Mouse (Mus musculus): Measurements from ENCODE around the gene Pilrb1. TPM values are rescaled to one million over a fixed set of nuclear protein-coding genes. Genes with fewer than 3 reads are reported as not detected.

Pilrb1 gene
- polyA plus RNA-seq, 1 experiment from 2014 or later = not detected

DNA sequence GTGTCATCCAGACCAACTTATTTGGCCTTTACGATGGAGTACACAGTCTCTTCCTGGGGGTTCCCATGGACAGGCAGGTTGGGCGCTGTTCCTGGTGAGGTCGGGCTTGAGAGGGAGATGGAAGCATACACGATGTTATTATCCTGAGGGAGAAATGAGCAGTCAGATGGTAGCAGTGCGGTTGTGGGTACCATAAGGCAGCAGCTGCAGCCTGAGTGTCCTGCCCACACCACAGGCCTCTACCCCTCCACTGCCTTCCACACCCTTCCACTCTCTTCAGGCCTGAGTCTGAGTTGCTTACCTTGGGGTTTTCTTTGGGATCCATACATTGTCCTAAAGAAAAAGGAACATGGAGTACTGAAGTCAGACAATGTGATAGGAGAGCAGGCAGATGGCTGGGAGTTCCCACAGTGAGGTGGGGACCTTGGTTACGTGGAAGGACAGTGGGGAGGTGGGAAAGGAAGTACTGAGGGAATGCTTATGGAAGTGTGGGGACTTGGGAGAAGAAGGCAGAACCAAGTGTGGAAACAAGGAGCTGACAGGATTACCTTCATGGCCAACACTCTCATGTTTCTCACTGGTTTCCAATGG, 34.4 kb downstream of the Pilrb1 start:
- 86% methylated on average over 6 of the region's 6 CpGs for WGBS
- H3K27me3 ChIP-seq (ENCODE audit: poor library complexity, severe bottlenecking) = no peaks in the 10 kb centered on the region
- no peak for DNase-seq (ENCODE audit: extremely low spot score, low spot score)

DNA sequence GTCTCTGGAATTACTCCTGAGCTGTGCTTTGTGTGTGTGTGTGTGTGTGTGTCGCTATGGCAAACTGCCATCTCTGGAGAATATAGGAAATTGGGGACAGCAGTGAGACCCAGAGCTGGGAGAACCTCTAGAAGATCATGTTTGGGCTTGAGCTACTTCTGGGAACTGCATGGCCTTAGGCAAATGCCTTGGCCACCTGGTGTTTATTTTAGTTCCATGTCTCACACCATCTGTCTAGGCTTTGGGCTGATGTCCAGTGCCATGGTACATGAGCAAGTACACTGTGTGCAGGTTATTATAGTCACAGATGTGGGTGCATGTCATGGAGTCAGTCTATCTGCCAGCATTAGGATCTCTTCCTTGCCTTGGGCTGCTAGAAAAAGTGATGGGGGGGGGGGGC, 35.3 kb downstream of the Pilrb1 start:
- DNase-seq (ENCODE audit: extremely low spot score, low spot score) = no peak
- Histone ChIP-seq H3K27me3 (ENCODE audit: poor library complexity, severe bottlenecking) (no peaks in the 10 kb centered on the region), H3K9me3 (no peaks in the 10 kb centered on the region), H3K4me1 (no peaks in the 10 kb centered on the region), H3K36me3 (replicated peaks) (no peaks in the 10 kb centered on the region), H3K4me3 (no peak overlapping the region), H3K27ac (no peak overlapping the region)
- WGBS = 78% methylated on average over 1 of the region's 1 CpGs

More for the DNA sequence above, 34.4 kb downstream of the Pilrb1 start:
- H3K4me3 ChIP-seq = no peak overlapping the region
- H3K36me3 ChIP-seq (replicated peaks) = no peaks in the 10 kb centered on the region
- no peaks in the 10 kb centered on the region for H3K4me1 ChIP-seq
- no peak overlapping the region for H3K27ac ChIP-seq
- no peaks in the 10 kb centered on the region for H3K9me3 ChIP-seq

DNA sequence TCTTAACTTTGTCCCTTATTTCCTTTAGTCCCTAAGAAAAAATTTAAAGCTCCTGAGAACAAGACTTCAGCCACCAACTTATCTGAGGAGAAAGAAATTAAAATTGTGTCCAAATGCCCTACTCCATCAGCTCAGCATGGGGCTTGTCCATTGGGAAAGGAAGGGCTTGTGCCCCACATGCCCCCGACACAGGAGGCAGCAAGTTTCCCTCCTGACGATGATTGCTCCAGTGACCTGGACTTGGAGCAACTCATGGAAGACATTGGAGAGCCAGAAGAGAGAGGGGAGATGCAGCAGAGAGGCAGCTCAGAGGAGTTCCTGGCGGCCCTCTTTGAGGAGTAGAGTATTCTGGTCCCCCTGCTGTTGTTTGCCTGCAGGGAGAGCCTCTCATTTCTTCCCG, 35.8 kb downstream of the Pilrb1 start:
- no peak for DNase-seq (ENCODE audit: extremely low spot score, low spot score)
- no peak overlapping the region for H3K27ac ChIP-seq
- 70% methylated on average over 4 of the region's 4 CpGs for WGBS
- no peaks in the 10 kb centered on the region for H3K36me3 ChIP-seq (replicated peaks)
- H3K4me3 ChIP-seq = no peak overlapping the region
- no peaks in the 10 kb centered on the region for H3K4me1 ChIP-seq
- H3K27me3 ChIP-seq (ENCODE audit: poor library complexity, severe bottlenecking) = no peaks in the 10 kb centered on the region
- no peaks in the 10 kb centered on the region for H3K9me3 ChIP-seq

DNA sequence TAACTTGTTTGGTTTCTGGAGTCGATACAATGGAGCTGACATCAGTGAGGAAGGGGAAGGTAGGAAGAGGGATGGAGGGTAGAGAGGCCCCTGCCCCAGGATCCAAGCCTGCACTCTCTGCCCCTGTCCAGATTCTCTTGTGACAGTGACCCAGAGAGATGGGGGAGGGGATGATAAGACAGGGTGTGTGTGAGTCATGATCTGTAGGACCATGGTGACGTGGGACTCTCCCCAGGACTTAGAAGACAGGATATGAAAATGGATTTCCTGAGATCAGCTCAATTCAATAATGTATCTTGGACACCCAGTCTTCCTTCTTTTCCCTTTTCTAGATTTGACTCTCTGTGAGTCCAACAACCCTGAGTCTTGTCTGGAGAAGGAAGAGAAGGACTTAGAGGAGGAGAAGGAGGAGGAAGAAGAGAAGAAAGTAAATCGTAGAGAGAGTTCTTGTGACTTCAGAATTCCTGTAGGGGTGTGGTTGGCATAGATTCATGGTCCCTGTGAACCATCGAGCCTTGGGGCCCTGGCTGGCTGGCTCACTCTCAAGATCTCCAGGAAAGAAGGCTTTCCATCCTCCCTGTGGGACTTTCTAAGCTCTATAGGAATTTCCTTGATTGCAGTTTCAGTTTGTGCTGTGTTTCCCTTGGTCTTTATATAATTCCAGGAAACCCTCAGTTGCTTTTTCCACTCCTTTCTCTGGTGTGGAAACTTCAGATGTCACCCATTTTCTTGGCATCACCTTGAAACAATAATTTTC, 40.3 kb downstream of the Pilrb1 start:
- 0 out of 2 replicates have a peak, but pooled peaks cover 5% of the 10 kb centered on the region for H3K9me3 ChIP-seq
- H3K27me3 ChIP-seq (ENCODE audit: poor library complexity, severe bottlenecking) = no peaks in the 10 kb centered on the region
- DNase-seq (ENCODE audit: extremely low spot score, low spot score) = no peak
- no peaks in the 10 kb centered on the region for H3K4me1 ChIP-seq
- H3K27ac ChIP-seq = no peak overlapping the region
- no peak overlapping the region for H3K4me3 ChIP-seq
- no peaks in the 10 kb centered on the region for H3K36me3 ChIP-seq (replicated peaks)
- WGBS = 80% methylated on average over 4 of the region's 4 CpGs

DNA sequence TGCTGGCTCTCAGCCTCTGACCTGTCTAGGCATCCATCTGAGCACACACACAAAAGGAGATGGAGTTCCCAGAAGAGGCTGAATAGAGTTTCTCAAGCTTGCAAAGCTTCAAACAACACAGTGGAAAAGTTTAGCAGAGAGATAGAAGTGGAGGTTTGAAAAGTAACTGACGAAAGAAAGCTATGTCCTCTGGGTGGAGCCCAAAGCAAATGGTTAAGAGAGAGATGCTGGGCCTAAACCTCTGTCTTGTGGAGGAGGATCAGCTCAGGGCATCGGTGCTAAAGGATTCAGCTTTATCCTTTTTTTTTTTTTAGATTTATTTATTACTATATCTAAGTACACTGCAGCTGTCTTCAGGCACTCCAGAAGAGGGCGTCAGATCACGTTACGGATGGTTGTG, 49.6 kb downstream of the Pilrb1 start:
- no peak overlapping the region for H3K27ac ChIP-seq

DNA sequence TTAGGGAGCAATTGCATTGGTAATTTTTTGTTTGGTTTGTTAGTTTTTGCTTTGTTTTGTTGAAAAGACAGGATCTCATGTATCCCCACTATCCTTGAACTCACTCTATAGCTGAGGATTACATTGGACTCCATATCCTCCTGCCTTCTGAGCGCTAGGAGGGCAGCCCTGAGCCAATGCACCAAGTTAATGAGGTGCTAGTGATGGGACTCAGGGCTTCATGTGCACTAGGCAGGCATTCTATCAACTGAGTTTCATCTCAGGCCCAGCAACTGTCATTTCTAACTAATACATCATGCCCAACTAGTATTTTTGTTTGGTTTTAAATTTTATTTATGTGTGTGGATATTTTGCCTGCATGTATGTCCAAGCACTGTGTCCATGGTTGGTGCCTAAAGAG, 51.7 kb downstream of the Pilrb1 start:
- Histone ChIP-seq H3K4me1 (no peaks in the 10 kb centered on the region), H3K9me3 (no peaks in the 10 kb centered on the region), H3K27ac (no peak overlapping the region), H3K27me3 (ENCODE audit: poor library complexity, severe bottlenecking) (no peaks in the 10 kb centered on the region), H3K36me3 (replicated peaks) (no peaks in the 10 kb centered on the region), H3K4me3 (no peak overlapping the region)
- 73% methylated on average over 1 of the region's 1 CpGs for WGBS
- no peak for DNase-seq (ENCODE audit: extremely low spot score, low spot score)

More for the DNA sequence above, 49.6 kb downstream of the Pilrb1 start:
- Histone ChIP-seq H3K4me3 (no peak overlapping the region), H3K36me3 (replicated peaks) (no peaks in the 10 kb centered on the region), H3K9me3 (no peaks in the 10 kb centered on the region), H3K27me3 (ENCODE audit: poor library complexity, severe bottlenecking) (no peaks in the 10 kb centered on the region), H3K4me1 (no peaks in the 10 kb centered on the region)
- DNase-seq (ENCODE audit: extremely low spot score, low spot score) = no peak
- WGBS = 92% methylated on average over 5 of the region's 5 CpGs

Other genes starting within 250 kb of the Pilrb1 start
- gene Pcolce, start 244.3 kb downstream of the Pilrb1 start, polyA plus RNA-seq (2016; fragmentation: Nextera tagmentation; extraction: Ambion mirVana) = 61.7 and 62.5 TPM in 2 replicates
- gene Fbxo24, start 229.1 kb downstream of the Pilrb1 start, polyA plus RNA-seq (2016; fragmentation: Nextera tagmentation; extraction: Ambion mirVana) = 0.09 and 0.26 TPM in 2 replicates
- 29.0 and 33.4 TPM in 2 replicates for gene Lrch4, start 229.0 kb downstream of the Pilrb1 start, polyA plus RNA-seq (2016; fragmentation: Nextera tagmentation; extraction: Ambion mirVana)
- 11.7 and 14.0 TPM in 2 replicates for gene Gm20605, start 228.9 kb downstream of the Pilrb1 start, polyA plus RNA-seq (2016; fragmentation: Nextera tagmentation; extraction: Ambion mirVana)
- gene Sap25, start 216.8 kb downstream of the Pilrb1 start, polyA plus RNA-seq (2016; fragmentation: Nextera tagmentation; extraction: Ambion mirVana) = 7.3 and 9.8 TPM in 2 replicates
- gene Irs3, start 212.4 kb downstream of the Pilrb1 start, polyA plus RNA-seq (2016; fragmentation: Nextera tagmentation; extraction: Ambion mirVana) = 0.31 and 0.42 TPM in 2 replicates
- gene Agfg2, start 173.4 kb downstream of the Pilrb1 start, polyA plus RNA-seq (2016; fragmentation: Nextera tagmentation; extraction: Ambion mirVana) = 27.2 and 28.0 TPM in 2 replicates
- 2.9 and 5.1 TPM in 2 replicates for gene Nyap1, start 116.5 kb downstream of the Pilrb1 start, polyA plus RNA-seq (2016; fragmentation: Nextera tagmentation; extraction: Ambion mirVana)
- gene Tsc22d4, start 112.4 kb downstream of the Pilrb1 start, polyA plus RNA-seq (2016; fragmentation: Nextera tagmentation; extraction: Ambion mirVana) = 71.0 and 72.0 TPM in 2 replicates
- gene Ppp1r35, start 79.3 kb downstream of the Pilrb1 start, polyA plus RNA-seq (2016; fragmentation: Nextera tagmentation; extraction: Ambion mirVana) = 47.5 and 49.2 TPM in 2 replicates
- gene Mepce, start 70.5 kb downstream of the Pilrb1 start, polyA plus RNA-seq (2016; fragmentation: Nextera tagmentation; extraction: Ambion mirVana) = 10.0 and 11.5 TPM in 2 replicates
- 12.9 and 14.8 TPM in 2 replicates for gene Zcwpw1, start 70.3 kb downstream of the Pilrb1 start, polyA plus RNA-seq (2016; fragmentation: Nextera tagmentation; extraction: Ambion mirVana)
- 0.43 and 0.58 TPM in 2 replicates for gene Pilra, start 21.8 kb downstream of the Pilrb1 start, polyA plus RNA-seq (2016; fragmentation: Nextera tagmentation; extraction: Ambion mirVana)
- gene Pilrb2, start 13.7 kb upstream of the Pilrb1 start, polyA plus RNA-seq (2016; fragmentation: Nextera tagmentation; extraction: Ambion mirVana) = not detected in 2 replicates
- gene Cyp3a13, start 63.5 kb upstream of the Pilrb1 start, polyA plus RNA-seq (2016; fragmentation: Nextera tagmentation; extraction: Ambion mirVana) = not detected in 2 replicates
- gene Gjc3, start 105.0 kb upstream of the Pilrb1 start, polyA plus RNA-seq (2016; fragmentation: Nextera tagmentation; extraction: Ambion mirVana) = not detected in 2 replicates
- not detected in 2 replicates for gene Azgp1, start 123.4 kb upstream of the Pilrb1 start, polyA plus RNA-seq (2016; fragmentation: Nextera tagmentation; extraction: Ambion mirVana)
- gene Smok3a, start 163.2 kb upstream of the Pilrb1 start, polyA plus RNA-seq (2016; fragmentation: Nextera tagmentation; extraction: Ambion mirVana) = not detected in 2 replicates
- not detected in 2 replicates for gene Smok3b, start 163.3 kb upstream of the Pilrb1 start, polyA plus RNA-seq (2016; fragmentation: Nextera tagmentation; extraction: Ambion mirVana)
- gene Smok3c, start 195.1 kb upstream of the Pilrb1 start, polyA plus RNA-seq (2016; fragmentation: Nextera tagmentation; extraction: Ambion mirVana) = not detected in 2 replicates
- gene Zkscan1, start 227.0 kb upstream of the Pilrb1 start, polyA plus RNA-seq (2016; fragmentation: Nextera tagmentation; extraction: Ambion mirVana) = 25.2 and 25.3 TPM in 2 replicates